Mouse (Mus musculus): Measurements from ENCODE around the gene Gpn2. TPM values are rescaled to one million over a fixed set of nuclear protein-coding genes. Genes with fewer than 3 reads are reported as not detected.

Gene Gpn2
- polyA plus RNA-seq, 1 experiment from 2014 or later, result 17.1 TPM

DNA sequence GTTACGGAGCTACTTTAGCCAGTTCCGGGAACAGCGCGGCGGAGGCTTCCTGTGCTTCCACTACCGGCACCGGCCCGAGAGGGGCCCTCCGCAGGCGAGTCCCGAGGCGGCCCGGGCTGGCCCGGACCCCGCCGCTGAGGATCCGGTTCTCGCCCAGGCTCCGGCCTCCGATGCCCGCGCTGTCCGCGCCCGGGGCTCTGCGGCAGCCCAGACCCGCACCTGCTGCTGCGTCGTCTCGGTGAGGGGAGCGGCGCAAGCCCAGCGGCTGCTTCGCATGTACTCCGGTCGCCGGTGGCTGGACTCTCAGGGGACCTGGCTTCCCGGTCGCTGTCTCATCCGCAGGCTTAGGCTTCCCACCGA is 9.3 kb upstream of the Gpn2 start:
- under 1% methylated on average over 41 of the region's 41 CpGs for WGBS

GRCm38 (mm10) chr4:133577983-133578382 is 6.2 kb upstream of the Gpn2 start:
- H3K36me3 ChIP-seq (ENCODE audit: control insufficient read depth, insufficient read depth, low read length), result peaks cover 6% of the 10 kb centered on the region
- no peak for ATAC-seq
- peaks cover 4% of the 10 kb centered on the region for H3K4me1 ChIP-seq (ENCODE audit: control insufficient read depth, insufficient read depth, low read length)
- no peaks in the 10 kb centered on the region for H3K27me3 ChIP-seq (replicated peaks; ENCODE audit: control insufficient read depth, insufficient read depth, low read length)
- no peak overlapping the region for H3K9ac ChIP-seq (ENCODE audit: low read depth, low read length)
- no peak overlapping the region for H3K4me3 ChIP-seq (ENCODE audit: low read length)
- no peak overlapping the region for H3K4me2 ChIP-seq (ENCODE audit: low read depth, low read length)
- 74% methylated on average over 12 of the region's 12 CpGs for WGBS
- H3K9me3 ChIP-seq (ENCODE audit: control insufficient read depth, low read length), result no peaks in the 10 kb centered on the region
- no peak overlapping the region for H3K27ac ChIP-seq (ENCODE audit: low read length)

More for the DNA sequence above, 9.3 kb upstream of the Gpn2 start:
- Histone ChIP-seq H3K4me3 (ENCODE audit: low read length) (peak overlapping the region; percentile 98), H3K27me3 (replicated peaks; ENCODE audit: control insufficient read depth, insufficient read depth, low read length) (no peaks in the 10 kb centered on the region), H3K4me1 (ENCODE audit: control insufficient read depth, insufficient read depth, low read length) (peaks cover 4% of the 10 kb centered on the region; the same call in 1 of the 2 replicates), H3K36me3 (ENCODE audit: control insufficient read depth, insufficient read depth, low read length) (peaks cover 4% of the 10 kb centered on the region), H3K4me2 (ENCODE audit: low read depth, low read length) (peak overlapping the region; percentile 94), H3K9me3 (ENCODE audit: control insufficient read depth, low read length) (no peaks in the 10 kb centered on the region), H3K27ac (ENCODE audit: low read length) (peak overlapping the region; percentile 81), H3K9ac (ENCODE audit: low read depth, low read length) (peak overlapping the region; percentile 95)
- ATAC-seq, result peak; percentile 64

- Histone ChIP-seq H3K9me3 (ENCODE audit: control insufficient read depth, low read length) (no peaks in the 10 kb centered on the region), H3K4me2 (ENCODE audit: low read depth, low read length) (peak overlapping the region; percentile 98), H3K9ac (ENCODE audit: low read depth, low read length) (peak overlapping the region; percentile 92), H3K36me3 (ENCODE audit: control insufficient read depth, insufficient read depth, low read length) (peaks cover 10% of the 10 kb centered on the region), H3K4me1 (ENCODE audit: control insufficient read depth, insufficient read depth, low read length) (peaks cover 13% of the 10 kb centered on the region), H3K4me3 (ENCODE audit: low read length) (peak overlapping the region; percentile 72), H3K27me3 (replicated peaks; ENCODE audit: control insufficient read depth, insufficient read depth, low read length) (no peaks in the 10 kb centered on the region), H3K27ac (ENCODE audit: low read length) (peak overlapping the region; percentile 88)
- 46% methylated on average over 6 of the region's 6 CpGs for WGBS
- ATAC-seq, result peak; percentile 73
These were observed 488 bp upstream of the Gpn2 start for GRCm38 (mm10) chr4:133583690-133584058.

DNA sequence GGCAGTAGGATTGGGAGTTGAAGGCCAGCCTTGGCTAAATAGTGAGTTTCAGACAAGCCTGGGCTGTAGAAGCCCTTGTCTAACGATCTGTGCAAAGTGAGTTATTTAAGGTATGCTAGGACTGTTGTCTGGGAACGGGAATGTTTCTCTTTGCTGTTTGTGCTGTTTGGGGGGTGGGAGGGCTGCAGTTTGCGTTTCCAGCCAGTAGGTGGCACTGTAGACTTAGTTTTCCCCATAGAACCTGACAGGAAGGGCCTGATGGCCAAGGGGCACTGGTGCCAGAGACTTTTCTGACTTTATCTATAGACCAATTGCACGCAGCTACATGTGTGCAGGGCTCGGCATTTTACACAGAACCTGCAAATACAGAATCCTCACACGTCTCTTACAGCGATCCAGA is 8.4 kb downstream of the Gpn2 start:
- H3K9me3 ChIP-seq (ENCODE audit: control insufficient read depth, low read length), result no peaks in the 10 kb centered on the region
- no peak overlapping the region for H3K9ac ChIP-seq (ENCODE audit: low read depth, low read length)
- H3K4me1 ChIP-seq (ENCODE audit: control insufficient read depth, insufficient read depth, low read length), result peaks cover 5% of the 10 kb centered on the region; the same call in 1 of the 2 replicates
- H3K4me3 ChIP-seq (ENCODE audit: low read length), result no peak overlapping the region
- ATAC-seq, result peak; percentile 45; the same call in 1 of the 2 replicates
- 0 out of 2 replicates have a peak, but pooled peaks cover 4% of the 10 kb centered on the region for H3K36me3 ChIP-seq (ENCODE audit: control insufficient read depth, insufficient read depth, low read length)
- 26% methylated on average over 7 of the region's 7 CpGs for WGBS
- no peaks in the 10 kb centered on the region for H3K27me3 ChIP-seq (replicated peaks; ENCODE audit: control insufficient read depth, insufficient read depth, low read length)
- no peak overlapping the region for H3K4me2 ChIP-seq (ENCODE audit: low read depth, low read length)
- no peak overlapping the region for H3K27ac ChIP-seq (ENCODE audit: low read length)

DNA sequence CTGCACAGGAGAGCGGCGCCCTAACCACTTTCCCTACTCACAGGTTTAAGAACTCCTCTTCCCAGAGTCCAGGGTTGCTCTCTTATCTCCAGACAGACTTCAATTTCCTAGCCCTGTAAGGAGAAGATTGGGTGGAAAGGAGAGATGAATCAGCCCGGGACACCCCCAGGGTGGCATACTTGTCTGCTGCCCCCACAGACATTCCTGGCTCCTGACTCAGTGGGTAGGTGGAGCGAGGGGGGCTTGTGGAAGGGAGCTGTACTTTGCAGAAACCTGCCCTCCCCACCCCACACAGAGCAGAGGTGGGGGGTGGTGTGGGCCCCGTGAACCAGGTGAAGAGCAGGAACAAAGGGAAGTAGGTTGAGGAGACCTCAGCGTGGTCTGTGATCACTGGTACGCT is 11.4 kb downstream of the Gpn2 start:
- WGBS, result 63% methylated on average over 7 of the region's 7 CpGs
- Histone ChIP-seq H3K9ac (ENCODE audit: low read depth, low read length) (no peak overlapping the region; the same call in 1 of the 2 replicates), H3K4me1 (ENCODE audit: control insufficient read depth, insufficient read depth, low read length) (peaks cover 14% of the 10 kb centered on the region), H3K27me3 (replicated peaks; ENCODE audit: control insufficient read depth, insufficient read depth, low read length) (no peaks in the 10 kb centered on the region), H3K9me3 (ENCODE audit: control insufficient read depth, low read length) (no peaks in the 10 kb centered on the region), H3K4me3 (ENCODE audit: low read length) (no peak overlapping the region), H3K36me3 (ENCODE audit: control insufficient read depth, insufficient read depth, low read length) (no peaks in the 10 kb centered on the region), H3K4me2 (ENCODE audit: low read depth, low read length) (no peak overlapping the region), H3K27ac (ENCODE audit: low read length) (no peak overlapping the region)
- ATAC-seq, result no peak

GRCm38 (mm10) chr4:133596084-133596483 is 11.9 kb downstream of the Gpn2 start:
- Histone ChIP-seq H3K4me1 (ENCODE audit: control insufficient read depth, insufficient read depth, low read length) (peaks cover 14% of the 10 kb centered on the region), H3K27ac (ENCODE audit: low read length) (no peak overlapping the region), H3K36me3 (ENCODE audit: control insufficient read depth, insufficient read depth, low read length) (no peaks in the 10 kb centered on the region), H3K9ac (ENCODE audit: low read depth, low read length) (no peak overlapping the region), H3K27me3 (replicated peaks; ENCODE audit: control insufficient read depth, insufficient read depth, low read length) (no peaks in the 10 kb centered on the region), H3K9me3 (ENCODE audit: control insufficient read depth, low read length) (no peaks in the 10 kb centered on the region), H3K4me3 (ENCODE audit: low read length) (no peak overlapping the region), H3K4me2 (ENCODE audit: low read depth, low read length) (no peak overlapping the region)
- ATAC-seq, result no peak
- 84% methylated on average over 6 of the region's 6 CpGs for WGBS

DNA sequence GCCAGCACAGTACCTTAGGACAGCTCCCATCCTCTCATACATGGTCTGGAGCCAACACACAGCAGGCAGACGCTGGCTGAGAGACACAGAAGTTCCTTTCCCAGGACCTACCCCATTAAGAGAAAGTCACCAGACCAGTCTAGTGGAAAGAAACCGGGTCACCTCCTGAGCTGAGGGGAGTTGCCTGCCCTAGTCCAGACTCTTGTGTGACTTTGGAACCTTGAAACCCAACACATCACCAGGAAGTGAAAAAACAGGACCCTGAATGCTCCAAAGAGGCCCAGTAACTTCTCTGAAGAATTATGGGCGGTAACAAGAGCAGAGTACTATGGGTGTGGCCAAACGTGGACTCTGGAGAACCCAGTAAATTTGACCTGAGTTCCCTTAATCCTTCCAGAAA is 14.5 kb downstream of the Gpn2 start:
- Histone ChIP-seq H3K4me1 (ENCODE audit: control insufficient read depth, insufficient read depth, low read length) (peaks cover 20% of the 10 kb centered on the region), H3K27me3 (replicated peaks; ENCODE audit: control insufficient read depth, insufficient read depth, low read length) (peaks cover 5% of the 10 kb centered on the region; the same call in 1 of the 2 replicates), H3K9me3 (ENCODE audit: control insufficient read depth, low read length) (no peaks in the 10 kb centered on the region), H3K4me2 (ENCODE audit: low read depth, low read length) (peak overlapping the region; percentile 89), H3K27ac (ENCODE audit: low read length) (peak overlapping the region; percentile 98), H3K4me3 (ENCODE audit: low read length) (peak overlapping the region; percentile 52), H3K9ac (ENCODE audit: low read depth, low read length) (peak overlapping the region; percentile 69), H3K36me3 (ENCODE audit: control insufficient read depth, insufficient read depth, low read length) (no peaks in the 10 kb centered on the region)
- 29% methylated on average over 4 of the region's 4 CpGs for WGBS
- peak; percentile 72 for ATAC-seq

GRCm38 (mm10) chr4:133599116-133599515 is 15.0 kb downstream of the Gpn2 start:
- Histone ChIP-seq H3K4me3 (ENCODE audit: low read length) (peak overlapping the region; percentile 52), H3K27me3 (replicated peaks; ENCODE audit: control insufficient read depth, insufficient read depth, low read length) (peaks cover 5% of the 10 kb centered on the region; the same call in 1 of the 2 replicates), H3K27ac (ENCODE audit: low read length) (peak overlapping the region; percentile 98), H3K9ac (ENCODE audit: low read depth, low read length) (peak overlapping the region; percentile 69), H3K4me1 (ENCODE audit: control insufficient read depth, insufficient read depth, low read length) (peaks cover 20% of the 10 kb centered on the region), H3K9me3 (ENCODE audit: control insufficient read depth, low read length) (no peaks in the 10 kb centered on the region), H3K36me3 (ENCODE audit: control insufficient read depth, insufficient read depth, low read length) (no peaks in the 10 kb centered on the region), H3K4me2 (ENCODE audit: low read depth, low read length) (peak overlapping the region; percentile 89)
- 18% methylated on average over 7 of the region's 7 CpGs for WGBS
- ATAC-seq, result 0 out of 2 replicates have a peak, but pooled peaks have one; percentile 17

DNA sequence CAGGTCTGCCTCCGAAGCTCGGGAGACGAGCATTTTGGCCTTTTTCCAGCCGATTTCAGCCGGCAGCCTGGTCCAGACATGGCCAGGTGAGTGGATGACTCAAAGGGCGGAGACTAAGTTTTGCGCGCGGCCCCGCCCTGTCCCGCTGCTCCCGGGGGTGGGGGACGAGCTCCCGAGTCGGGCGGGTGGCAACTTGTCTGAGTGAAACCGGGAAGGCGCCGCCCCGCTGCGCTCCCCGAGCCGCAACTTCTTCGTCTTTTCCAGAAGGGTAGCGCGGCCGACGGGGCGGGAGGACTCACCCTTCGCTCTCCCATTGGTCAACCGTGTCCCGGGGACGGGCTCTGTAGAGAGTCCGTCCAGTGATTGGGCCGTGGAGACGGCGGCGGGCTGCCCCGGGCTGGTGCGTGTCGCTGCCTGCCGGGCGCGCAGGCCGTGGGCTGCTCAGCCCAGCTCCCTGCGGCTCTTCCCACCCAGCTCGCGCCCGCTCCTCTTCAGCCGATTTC is 15.5 kb downstream of the Gpn2 start:
- H3K36me3 ChIP-seq (ENCODE audit: control insufficient read depth, insufficient read depth, low read length), result no peaks in the 10 kb centered on the region
- under 1% methylated on average over 48 of the region's 50 CpGs for WGBS
- no peaks in the 10 kb centered on the region for H3K9me3 ChIP-seq (ENCODE audit: control insufficient read depth, low read length)
- H3K4me2 ChIP-seq (ENCODE audit: low read depth, low read length), result peak overlapping the region; percentile 89
- H3K4me1 ChIP-seq (ENCODE audit: control insufficient read depth, insufficient read depth, low read length), result peaks cover 20% of the 10 kb centered on the region
- peak overlapping the region; percentile 98 for H3K27ac ChIP-seq (ENCODE audit: low read length)
- peaks cover 5% of the 10 kb centered on the region; the same call in 1 of the 2 replicates for H3K27me3 ChIP-seq (replicated peaks; ENCODE audit: control insufficient read depth, insufficient read depth, low read length)
- H3K9ac ChIP-seq (ENCODE audit: low read depth, low read length), result peak overlapping the region; percentile 69
- peak overlapping the region; percentile 52 for H3K4me3 ChIP-seq (ENCODE audit: low read length)
- ATAC-seq, result peak; percentile 93

GRCm38 (mm10) chr4:133600306-133600705 is 16.1 kb downstream of the Gpn2 start:
- 5% methylated on average over 9 of the region's 9 CpGs for WGBS
- Histone ChIP-seq H3K9ac (ENCODE audit: low read depth, low read length) (peak overlapping the region; percentile 69), H3K4me2 (ENCODE audit: low read depth, low read length) (peak overlapping the region; percentile 89), H3K36me3 (ENCODE audit: control insufficient read depth, insufficient read depth, low read length) (no peaks in the 10 kb centered on the region), H3K4me1 (ENCODE audit: control insufficient read depth, insufficient read depth, low read length) (peaks cover 24% of the 10 kb centered on the region), H3K4me3 (ENCODE audit: low read length) (peak overlapping the region; percentile 52), H3K27me3 (replicated peaks; ENCODE audit: control insufficient read depth, insufficient read depth, low read length) (peaks cover 5% of the 10 kb centered on the region; the same call in 1 of the 2 replicates), H3K27ac (ENCODE audit: low read length) (peak overlapping the region; percentile 98), H3K9me3 (ENCODE audit: control insufficient read depth, low read length) (no peaks in the 10 kb centered on the region)
- no peak for ATAC-seq

Data from intestine, embryonic 16.5 days (tissue).